Mouse (Mus musculus): ENCODE measurements around the gene Gm14434.
"Not testable (repeated sequence)": the region's sequence is repeated elsewhere in the genome, so short reads cannot be mapped to it uniquely, and the experiment has no call there.

The Gm14434 gene

DNA sequence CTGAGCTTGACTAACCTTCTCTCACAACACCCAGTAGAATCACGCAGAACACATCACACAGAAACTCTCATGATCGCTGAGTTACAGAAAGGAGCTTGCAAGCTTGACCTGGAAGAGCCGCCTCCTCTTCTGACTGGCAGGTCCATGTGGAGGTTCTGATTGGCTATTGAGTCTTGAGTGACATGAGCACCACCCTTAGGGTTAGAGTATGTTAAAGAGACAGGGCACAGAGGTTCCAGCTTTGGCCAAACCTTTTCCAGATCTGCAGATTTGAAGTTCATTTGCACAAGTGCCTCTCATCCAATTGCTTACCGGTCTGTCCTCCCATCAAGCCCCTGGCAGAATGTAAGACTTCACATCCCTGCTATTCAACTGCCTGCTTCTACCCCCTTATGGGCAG, at the start of gene Gm14434:
Gene Gm14434, minus strand, starts transcription at position 101 of the 400 bp plus-strand sequence.
- in situ Hi-C loops (cut with MboI, MseI): loop anchor here (10.0 to 25.0 kb wide), 3 partner anchors 218 to 1324 kb away; partner anchors contain the start of gene Gm14305 (in 2 of the 2)

DNA sequence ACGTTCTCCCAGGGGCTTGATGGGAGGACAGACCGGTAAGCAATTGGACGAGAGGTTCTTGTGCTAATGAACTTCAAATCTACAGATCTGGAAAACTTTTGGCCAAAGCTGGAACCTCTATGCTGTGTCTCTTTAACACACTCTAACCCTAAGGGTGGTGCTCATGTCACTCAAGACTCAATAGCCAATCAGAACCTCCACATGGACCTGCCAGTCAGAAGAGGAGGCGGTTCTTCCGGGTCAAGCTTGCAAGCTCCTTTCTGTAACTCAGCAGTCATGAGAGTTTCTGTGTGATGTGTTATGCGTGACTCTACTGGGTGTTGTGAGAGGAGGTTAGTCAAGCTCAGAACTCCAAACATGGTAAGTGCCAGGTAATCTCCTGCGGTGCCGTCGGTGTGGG, 34.2 kb upstream of the Gm14434 start, which contains the start of gene Zfp967:
Gene Zfp967, plus strand, starts transcription at position 301 of the 400 bp plus-strand sequence.
- in situ Hi-C loops (cut with MboI, MseI): not testable (repeated sequence)

DNA sequence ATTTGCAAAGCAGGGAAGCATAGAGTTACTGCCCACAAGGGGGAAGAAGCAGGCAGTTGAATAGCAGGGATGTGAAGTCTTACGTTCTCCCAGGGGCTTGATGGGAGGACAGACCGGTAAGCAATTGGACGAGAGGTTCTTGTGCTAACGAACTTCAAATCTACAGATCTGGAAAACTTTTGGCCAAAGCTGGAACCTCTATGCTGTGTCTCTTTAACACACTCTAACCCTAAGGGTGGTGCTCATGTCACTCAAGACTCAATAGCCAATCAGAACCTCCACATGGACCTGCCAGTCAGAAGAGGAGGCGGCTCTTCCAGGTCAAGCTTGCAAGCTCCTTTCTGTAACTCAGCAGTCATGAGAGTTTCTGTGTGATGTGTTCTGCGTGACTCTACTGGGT, 63.3 kb downstream of the Gm14434 start, which contains the start of gene Gm14435:
Gene Gm14435, plus strand, starts transcription at position 301 of the 400 bp plus-strand sequence.
- in situ Hi-C loops (cut with MboI, MseI): loop anchor here in 1 of 2 experiments (5.0 to 10.0 kb wide), 3 partner anchors 1042 to 1602 kb away; partner anchors contain the start of genes Gm14327, Zfp970 and Zfp971
